Mouse (Mus musculus) adrenal gland, postnatal 14 days (tissue): ENCODE data around the gene Upk2. TPM values are rescaled to one million over a fixed set of nuclear protein-coding genes. Genes with fewer than 3 reads are reported as not detected.
"Not testable (repeated sequence)": the region's sequence is repeated elsewhere in the genome, so short reads cannot be mapped to it uniquely, and the experiment has no call there.

ENCODE experiments used
- DNase-seq: peaks from one replicate; pipeline ENCODE4 v3.0.0; 2021; ENCODE audit warnings: mixed read lengths
- total RNA-seq: library from RNA; stranded (reverse); gene quantifications from 2 replicates; pipeline ENCODE4 v1.2.3, GENCODE M21; 2021

The Upk2 gene
- total RNA-seq, 1 experiment from 2014 or later = not detected

DNA sequence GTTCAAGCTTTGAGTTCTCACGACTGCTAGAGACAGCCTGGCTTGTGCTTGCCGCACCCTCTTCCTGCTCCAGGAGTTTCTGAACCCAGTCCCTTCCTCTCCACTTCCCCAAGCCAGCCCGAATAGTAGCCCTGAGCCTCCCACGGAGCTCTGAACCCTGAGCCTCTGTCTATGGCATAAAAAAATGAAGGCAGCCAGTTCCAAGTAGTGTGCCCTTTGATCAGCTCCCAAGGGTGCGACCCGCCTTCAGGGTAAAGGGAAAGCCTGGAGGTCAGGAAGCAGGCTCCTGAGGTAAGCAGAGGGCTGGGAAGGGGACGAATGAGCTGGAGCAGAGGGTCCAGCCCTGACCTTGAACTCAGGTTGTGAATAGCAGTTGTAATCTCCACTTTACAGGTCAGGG, 13.4 kb upstream of the Upk2 start:
- DNase-seq = no peak

DNA sequence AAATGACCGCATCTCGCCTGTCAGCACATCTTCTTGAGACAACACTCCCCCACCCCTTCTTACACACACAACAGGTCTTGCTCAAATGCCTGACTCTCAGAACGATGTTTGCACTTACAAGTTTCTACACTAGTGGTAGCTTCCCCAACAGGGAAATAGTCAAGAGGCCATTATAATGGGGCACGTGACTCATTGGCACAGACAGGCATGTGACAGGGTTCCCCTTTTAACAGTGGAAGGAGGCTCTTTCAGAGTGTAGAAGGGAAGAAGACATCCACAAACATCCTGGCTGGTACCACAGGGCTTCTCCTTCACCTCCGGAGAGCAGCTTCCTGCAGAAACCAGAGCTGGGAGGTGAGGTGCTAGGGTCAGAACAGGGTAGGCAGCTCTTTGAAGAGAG, 7.2 kb upstream of the Upk2 start:
- DNase-seq = no peak

DNA sequence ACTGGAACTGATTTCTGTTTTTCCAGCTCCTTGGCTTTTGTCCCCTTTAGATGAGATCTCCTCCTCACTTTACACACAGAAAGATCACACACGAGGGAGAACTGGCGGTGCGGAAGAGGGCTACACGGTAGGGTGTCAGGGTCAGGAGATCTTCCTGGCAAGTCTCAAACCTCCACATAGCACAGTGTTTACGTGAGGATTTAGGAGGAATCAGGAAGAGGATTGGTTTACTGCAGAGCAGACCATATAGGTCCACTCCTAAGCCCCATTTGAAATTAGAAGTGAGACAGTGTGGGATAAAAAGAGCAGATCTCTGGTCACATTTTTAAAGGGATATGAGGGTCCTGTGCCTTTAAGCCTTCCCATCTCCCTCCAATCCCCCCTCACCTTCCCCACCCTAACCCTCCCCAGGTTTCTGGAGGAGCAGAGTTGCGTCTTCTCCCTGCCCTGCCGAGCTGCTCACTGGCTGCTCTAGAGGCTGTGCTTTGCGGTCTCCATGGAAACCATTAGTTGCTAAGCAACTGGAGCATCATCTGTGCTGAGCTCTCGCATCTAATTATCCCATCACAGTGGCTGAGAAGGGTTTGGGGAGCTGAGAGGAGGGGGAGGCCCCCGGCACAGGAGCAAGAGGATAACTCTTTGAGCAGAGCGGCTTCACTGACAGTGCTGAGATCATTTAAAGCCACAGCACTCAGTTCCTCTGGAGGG, 2.4 kb upstream of the Upk2 start:
- DNase-seq = peak; percentile 64

DNA sequence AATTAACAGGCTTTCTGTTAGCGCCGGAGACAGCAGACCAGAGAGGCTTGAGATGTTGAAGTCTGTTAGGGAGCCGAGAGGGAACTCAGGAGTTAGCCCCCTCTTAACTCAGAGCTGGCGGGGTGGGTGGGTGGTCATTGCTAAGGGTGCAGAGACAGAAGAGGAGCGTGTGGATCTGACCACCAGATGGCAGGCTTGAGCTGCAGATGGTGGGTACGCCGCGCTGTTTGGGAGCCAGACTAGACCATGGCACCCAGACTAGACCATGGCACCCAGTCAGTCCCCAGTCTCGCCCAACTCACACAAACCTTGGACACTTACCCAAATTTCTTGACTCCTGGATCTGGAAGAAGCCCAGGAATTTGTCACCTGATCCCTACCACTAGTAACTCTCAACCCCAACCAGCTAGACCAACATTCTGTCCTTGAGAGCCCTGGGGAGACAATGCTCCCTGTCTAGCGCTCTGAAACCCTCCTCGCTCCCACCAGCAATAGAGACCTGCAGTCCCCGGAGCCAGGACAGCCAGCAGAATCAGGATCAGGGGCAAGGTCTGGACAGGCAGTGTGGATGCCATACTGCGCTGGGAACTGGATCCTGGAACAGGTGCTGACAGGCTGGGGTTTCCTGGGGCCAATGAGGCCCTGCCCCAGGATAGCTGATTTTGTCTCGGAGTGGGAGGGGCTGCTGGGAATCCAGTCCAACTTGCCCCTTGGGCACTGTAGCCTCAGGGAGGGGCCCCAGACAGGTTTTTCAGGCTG, 465 bp downstream of the Upk2 start:
- DNase-seq = peak; percentile 90

DNA sequence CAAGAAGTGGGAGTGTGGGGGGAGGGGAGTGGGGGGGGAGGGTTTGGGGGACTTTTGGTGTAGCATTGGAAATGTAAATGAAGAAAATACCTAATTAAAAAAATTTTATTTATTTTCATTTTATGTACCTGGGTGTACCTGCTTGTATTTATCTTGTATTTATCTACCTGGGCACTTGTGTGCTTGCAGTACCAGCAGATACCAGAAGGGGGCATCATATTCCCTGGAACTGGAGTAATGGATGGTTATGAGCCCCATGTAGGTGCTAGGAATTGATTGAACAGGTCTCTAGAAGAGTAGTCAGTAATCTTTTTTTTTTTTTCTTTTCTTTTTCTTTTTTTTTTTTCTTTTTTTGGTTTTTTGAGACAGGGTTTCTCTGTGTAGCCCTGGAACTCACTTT, 4.4 kb downstream of the Upk2 start:
- DNase-seq = no peak

DNA sequence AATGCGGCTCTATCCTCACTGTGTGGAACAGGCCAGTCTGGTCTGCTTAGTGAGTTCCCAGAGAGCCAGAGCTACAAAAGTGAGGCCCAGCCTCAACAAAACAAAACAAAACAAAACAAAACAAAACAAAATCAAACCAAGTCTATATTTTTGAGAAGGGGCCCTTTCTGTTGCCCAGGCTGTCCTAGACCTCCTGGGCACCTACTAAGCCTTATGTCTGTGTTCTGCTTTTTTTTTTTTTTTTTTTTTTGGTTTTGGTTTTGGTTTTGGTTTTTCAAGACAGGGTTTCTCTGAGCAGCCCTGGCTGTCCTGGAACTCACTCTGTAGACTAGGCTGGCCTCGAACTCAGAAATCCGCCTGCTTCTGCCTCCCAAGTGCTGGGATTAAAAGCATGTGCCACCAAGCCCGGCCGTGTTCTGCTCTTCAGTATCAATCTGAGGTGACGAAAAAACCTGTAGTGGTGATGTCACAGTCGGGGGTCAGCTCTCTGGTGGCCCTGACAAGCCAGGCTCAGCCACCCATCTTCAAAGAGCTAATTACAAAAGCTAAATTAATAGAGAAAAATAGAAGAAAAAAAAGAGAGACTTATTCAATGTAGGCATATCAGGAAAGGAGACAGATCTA, 10.3 kb downstream of the Upk2 start:
- DNase-seq = not testable (repeated sequence)

DNA sequence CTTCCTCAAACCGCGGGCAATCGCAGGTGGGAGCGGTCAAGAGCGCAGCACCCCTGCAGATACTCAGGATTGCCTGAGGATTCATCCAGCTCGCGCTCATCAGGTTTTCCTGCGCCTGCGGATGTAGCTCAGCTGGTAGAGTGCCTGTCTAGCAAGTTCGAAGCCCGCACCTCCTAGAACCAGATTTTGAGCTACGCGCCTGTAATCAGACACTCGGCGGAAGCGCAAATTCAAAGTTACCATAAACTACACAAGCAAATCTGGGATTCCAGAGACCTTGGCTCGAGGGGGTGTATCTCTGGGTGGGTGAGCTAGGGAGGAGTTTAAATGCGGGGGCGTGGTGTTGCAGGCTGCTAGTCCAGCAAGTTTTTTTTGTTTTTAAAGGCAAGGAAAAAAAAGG, 13.8 kb downstream of the Upk2 start, which contains the start of gene Foxr1:
Gene Foxr1 (minus strand): TSS at position 176 of the 400 bp plus-strand sequence.
- DNase-seq = no peak

DNA sequence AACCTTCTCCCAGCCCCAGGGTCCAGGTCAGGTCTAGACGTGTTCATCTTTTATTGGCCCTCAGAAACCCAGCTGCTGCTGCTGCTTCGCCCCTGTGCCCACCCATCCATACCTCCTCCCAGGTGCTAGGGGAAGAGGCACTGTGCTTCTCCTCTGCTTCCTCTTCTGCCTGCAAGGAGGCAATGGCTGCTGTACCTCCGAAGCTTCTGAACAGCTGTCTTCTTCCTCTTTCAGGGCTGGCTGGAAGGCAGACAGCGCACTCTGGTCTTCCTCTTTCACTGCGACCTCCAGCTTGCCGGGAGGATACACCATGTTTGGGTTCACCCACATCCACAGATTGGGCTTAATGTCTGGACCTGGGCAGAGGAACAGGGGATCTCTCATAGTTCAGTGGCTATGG, 19.0 kb downstream of the Upk2 start:
- DNase-seq = no peak

DNA sequence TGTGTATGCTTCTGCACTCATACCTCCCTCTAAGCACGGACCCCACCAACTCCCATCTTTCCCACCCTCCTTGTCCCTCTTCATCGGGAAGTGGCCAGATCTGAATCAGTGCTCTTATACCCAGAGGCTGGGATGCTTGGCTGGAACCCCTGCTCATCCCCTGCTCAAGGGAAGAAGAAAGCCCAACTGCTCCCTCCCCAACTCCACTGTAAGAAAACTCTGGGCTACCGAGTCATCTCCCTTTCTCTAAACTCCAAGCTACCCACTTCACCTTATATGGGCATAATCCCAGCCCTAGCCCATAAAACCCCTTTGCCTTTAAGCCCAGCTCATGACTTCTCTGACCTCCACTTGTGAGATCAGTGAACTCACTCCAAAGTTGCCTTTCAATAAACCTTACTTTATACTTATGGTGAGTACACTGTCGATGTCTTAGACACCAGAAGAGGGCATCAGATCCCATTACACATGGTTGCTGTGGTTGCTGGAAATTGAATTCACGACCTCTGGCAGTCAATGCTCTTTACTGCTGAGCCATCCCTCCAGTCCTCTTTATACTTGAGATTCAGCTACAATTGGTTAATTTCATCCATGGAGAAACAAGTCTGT, 22.1 kb downstream of the Upk2 start:
- DNase-seq = no peak

DNA sequence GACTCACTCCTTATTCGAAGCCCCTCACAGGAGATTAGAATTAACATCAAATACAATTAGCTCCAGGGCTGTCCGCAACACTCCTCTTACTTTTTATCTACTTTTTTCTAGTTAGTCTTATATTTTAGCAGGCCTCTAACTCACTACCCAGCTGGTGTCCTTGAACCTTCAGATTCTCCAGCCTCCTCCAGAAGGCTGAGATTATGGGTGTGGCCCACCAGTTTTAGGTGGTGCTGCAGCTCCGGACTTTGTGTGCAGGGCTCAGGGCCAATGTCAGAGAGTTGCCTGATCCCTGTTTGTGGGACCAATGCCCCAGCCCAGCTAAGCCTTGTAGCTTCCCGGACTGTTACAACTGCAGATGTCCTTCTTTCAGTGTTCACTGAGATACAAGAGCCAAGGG, 31.2 kb downstream of the Upk2 start:
- no peak for DNase-seq

DNA sequence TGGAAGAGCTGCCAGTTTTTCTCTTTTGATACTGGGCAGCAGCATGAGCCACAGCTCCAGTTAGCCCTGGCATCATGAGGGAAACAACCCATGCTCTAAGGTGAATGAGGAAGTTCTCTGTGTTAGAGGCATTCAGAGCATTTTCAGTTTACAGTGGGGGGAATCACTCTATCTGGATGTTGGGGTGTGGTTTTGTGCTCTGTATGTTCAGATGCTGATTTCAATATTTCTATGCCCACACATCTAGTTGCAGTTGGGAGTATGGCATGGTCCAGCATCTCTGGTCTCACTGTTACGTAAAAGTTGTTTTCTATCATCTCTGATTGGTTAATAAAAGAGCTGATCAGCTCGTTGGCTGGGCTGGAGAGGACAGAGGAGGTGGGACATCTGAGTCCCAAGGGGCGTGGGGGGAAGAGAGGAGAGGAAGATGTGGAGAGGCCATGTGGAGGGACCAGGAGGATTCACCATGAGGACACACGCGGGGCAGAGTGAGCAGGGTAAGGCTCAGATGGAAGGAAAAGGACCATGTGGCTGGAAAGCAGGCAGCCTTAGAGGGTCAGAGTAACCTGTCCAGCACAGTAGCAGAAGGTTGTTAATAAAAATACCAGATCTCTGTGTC, 34.4 kb downstream of the Upk2 start:
- no peak for DNase-seq

DNA sequence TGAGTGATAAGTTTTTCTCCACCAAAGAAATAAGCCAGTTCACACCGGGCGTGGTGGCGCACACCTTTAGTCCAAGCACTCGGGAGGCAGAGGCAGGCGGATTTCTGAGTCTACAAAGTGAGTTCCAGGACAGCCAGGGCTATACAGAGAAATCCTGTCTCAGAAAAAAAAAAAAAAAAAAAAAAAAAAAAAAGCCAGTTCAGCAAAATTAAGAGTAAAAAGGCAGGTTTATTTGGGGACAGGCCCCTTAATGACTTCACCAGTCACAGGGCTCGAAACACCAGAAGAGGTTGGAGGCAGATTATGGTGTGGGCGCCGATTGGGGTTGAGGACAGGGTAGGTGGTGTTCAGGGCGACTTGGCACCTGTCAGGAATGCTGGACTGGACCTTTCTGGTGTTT, 35.0 kb downstream of the Upk2 start:
- DNase-seq = not testable (repeated sequence)

DNA sequence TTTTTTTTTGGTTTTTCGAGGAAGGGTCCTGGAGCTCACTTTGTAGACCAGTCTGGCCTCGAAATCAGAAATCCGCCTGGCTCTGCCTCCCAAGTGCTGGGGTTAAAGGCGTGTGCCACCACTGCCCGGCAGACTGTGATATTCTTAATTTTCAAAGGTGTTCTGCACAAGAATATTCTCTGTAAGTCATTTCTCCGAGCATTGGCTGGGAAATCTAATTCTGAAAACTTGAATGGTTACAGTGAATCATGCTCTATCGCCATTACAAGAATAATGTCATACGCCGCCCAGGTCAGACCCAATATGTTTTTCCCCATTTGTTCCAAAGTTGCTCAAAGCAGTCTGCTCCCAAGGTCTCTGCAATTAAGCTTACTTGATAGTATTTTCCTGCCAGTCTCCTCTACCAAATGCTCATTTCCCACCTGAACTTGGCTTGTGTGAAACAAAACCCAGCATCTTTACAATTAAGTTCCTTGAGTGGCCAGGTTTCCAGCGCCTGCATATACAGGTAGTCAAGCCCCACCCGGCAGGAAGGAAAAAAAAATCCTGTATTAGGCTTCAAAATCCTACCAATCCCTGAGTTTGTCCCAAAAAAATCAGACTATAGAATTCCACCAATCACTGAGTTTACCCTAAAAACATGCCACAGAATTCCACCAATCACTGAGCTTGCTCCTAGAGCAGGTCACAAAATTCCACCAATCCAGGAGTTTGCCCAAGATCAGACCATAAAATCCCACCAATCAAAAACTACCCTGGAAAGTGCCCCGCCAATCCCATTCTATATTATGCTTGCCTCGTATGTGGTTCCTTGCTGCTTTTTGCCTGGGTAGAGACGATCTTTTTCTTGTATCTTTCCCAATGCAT, 36.0 kb downstream of the Upk2 start, which contains the start of gene Ccdc84:
Gene Ccdc84 (minus strand): TSS at position 51 of the 867 bp plus-strand sequence.
- DNase-seq = no peak

DNA sequence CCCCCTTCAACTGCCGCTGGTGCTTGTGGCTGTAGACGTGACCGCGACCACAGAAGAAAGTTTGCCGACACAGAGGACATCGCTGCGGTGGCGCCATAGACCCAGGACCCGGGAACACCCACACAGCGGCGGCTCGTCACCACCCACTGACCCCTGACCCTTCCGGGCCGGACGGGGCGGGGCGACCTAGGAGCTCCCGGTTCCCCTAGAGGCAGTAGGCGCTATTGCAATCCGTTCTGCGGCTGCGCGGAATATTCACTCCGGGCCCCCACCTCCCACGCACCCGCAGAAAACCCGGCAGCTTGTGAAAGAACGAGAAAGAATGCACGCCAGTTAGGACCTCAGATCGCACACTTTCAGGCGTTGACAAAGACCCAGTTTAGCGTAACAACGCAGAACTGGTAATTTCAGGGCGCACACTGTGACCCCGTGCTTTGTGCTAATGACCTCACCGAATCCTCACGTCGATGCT, 36.8 kb downstream of the Upk2 start:
- DNase-seq = peak; percentile 98

DNA sequence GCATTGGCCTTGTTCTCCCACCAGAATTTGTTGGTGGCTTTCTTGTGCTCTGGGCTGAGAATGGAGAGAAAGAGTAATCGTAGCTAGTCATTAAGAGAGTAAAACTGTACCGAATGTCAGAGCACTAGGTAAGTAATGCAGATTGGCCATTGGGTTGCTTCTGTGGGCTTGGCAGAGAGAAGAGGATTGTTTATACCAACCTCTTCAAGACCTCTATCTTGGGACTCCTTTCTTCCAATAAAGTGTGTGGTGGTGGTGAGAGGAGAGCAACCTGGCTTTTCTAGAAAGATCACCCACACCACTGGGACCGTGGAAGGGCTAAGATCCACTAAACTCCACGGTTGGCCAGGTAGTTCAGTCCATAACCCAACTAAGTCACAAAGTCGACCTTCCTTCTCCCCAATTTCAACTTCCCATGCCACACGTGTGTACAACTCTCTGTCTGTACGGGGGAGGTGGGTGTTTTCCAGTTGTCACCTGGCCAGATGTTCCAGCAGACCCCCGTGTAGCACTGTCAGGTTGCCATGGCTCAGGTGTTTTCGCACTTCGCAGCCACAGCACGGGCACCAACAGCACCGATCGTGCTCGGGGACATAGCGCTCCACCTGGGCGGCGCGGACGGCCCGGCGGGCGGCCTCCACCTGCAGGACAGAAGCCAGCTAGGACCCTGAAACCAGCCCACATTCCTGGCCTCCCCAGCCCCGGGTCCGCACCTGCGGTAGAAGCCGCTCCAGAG, 37.5 kb downstream of the Upk2 start:
- no peak for DNase-seq

DNA sequence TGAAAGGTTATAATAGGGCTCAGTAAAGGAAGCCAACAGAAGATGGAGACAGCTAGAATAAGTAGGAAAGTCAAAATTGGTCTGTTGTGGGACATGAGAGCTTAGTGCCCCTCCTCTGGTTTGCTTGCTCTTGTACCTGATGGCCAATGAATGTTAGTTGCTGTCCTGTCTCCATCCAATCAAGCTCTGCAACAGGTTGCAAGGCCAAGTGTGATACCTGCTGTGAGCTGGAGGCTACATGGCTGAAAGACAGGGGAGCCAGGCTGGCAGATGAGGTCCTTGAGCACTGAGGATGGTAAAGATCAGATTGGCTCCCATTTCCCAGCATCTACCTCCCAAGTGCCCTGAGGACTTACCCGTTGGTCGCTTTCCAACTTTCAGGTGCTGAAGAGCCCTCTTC, 42.0 kb downstream of the Upk2 start:
- DNase-seq = no peak

DNA sequence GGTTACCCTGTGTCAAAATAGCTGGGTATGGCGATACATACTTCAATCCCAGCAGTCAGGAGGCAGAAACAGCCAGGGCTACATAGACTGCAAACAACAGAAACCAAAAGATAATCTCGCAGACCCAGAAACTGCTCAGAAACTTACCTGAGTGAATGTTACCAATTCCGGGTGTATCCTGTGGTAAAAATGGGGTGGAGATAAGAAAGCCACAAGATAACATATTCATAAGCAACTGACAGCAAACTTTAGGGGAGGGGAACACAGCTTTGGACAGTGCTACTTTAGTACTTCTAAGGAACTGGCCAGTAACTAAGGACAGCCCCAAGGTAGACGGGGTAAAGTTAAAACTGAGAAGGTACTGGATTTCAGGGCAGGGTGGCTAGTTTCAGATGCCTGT, 42.5 kb downstream of the Upk2 start:
- DNase-seq = no peak

DNA sequence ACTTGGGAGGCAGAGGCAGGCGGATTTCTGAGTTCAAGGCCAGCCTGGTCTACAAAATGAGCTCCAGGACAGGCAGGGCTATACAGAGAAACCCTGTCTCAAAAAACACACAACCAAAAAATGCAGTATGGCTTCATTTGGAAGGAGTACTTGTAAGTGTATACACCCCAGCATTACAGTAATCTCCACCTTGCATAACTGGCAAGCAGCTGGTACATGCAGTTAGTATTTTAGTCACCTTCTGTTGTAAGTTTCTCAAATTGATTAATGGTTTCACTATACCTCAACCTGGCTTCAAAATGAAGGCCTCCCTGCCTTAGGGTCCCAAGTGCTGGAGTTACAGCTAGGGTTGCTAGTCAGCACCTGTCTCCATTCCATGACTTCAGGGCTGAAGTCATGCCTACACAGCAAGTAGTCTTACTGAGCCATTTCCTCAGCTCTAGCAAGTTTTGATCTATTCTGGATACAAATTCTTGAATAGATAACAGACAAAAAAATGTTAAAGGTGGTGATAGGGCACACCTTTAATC, 43.1 kb downstream of the Upk2 start:
- no peak for DNase-seq

DNA sequence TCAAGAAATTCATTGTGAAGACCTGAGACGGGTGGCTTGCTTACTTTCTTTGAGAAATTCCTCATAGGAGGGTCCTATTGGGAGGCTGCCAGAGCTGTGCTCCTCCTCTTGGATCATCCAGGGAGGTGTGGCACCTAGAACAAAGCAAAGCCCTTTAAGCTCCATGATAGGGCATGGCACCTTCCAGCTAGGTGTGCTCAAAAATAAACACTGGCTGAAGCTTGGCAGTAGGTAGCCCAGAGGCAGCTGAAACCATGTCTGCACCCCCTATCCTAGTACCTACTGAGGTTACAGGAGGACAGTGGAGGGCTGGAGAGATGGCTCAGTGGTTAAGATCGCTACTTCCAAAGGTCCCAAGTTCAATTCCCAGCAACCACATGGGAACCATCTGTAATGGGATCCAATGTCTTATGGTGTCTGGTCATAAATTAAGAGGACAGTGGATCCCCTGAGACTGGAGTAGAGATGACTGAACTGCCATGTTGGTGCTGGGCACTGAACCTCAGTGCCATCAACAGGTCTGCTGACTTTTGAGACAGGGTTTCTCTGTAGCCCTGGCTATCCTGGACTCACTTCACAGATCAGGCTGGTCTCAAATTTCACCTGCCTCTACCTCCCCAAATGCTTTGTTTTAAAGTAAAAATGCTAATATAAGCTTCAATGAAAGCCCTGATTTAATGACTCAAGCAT, 44.0 kb downstream of the Upk2 start:
- DNase-seq = no peak

DNA sequence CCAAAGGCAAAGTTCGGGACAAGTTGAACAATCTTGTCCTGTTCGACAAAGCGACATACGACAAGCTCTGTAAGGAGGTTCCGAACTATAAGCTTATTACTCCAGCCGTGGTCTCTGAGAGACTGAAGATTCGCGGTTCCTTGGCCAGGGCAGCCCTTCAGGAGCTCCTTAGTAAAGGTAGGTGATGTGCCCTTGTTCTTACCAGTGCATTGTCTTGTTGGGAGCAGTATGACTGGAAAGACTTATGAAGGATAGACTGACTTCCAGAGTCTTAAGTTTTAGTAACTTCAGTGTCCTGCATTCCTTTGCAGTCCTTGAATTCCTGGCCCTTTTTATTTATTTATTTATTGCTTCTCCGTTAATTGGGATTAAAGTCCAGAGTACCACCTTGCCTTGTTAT, 46.1 kb downstream of the Upk2 start:
- DNase-seq = not testable (repeated sequence)
